Mouse (Mus musculus) brain, embryonic 14.5 days (tissue): ENCODE measurements at regions not wholly inside any gene's neighbourhood (a gene's known extent, or its start where the extent isn't known, plus 50 kb on each side); places are given as distances from the start of the nearest gene placed in this dataset.

Source experiments
- DNase-seq: peaks from one replicate; pipeline ENCODE4 v3.0.0-alpha.2; 2011; ENCODE audit warnings: low read depth
- CTCF ChIP-seq: fragments of 200-500 bp; IDR thresholded peaks from 2 replicates; pipeline ENCODE4 v1.5.1; 2012; ENCODE audit warnings: inconsistent platforms, mild to moderate bottlenecking, moderate library complexity, borderline replicate concordance; ENCODE audit not compliant: insufficient read depth, insufficient read length; ENCODE audit errors: extremely low read depth
- POLR2A ChIP-seq: fragments of 200-500 bp; IDR thresholded peaks from 2 replicates; pipeline ENCODE4 v1.6.1; 2012; ENCODE audit warnings: mild to moderate bottlenecking, inconsistent platforms, borderline replicate concordance; ENCODE audit not compliant: poor library complexity, insufficient read depth, insufficient read length, severe bottlenecking; ENCODE audit errors: extremely low read depth

GRCm38 (mm10) chr8:50180682-50181081, 1336.9 kb upstream of the Tenm3 start:
- no peak for TF ChIP-seq CTCF
- TF ChIP-seq POLR2A: no peak
- no peak for DNase-seq

- peak; percentile 54 for DNase-seq
- TF ChIP-seq CTCF (peak; percentile 18; the same call in 1 of the 2 replicates), POLR2A (no peak)
Measured at GRCm38 (mm10) chr8:50164773-50165454, 1321.2 kb upstream of the Tenm3 start.

DNA sequence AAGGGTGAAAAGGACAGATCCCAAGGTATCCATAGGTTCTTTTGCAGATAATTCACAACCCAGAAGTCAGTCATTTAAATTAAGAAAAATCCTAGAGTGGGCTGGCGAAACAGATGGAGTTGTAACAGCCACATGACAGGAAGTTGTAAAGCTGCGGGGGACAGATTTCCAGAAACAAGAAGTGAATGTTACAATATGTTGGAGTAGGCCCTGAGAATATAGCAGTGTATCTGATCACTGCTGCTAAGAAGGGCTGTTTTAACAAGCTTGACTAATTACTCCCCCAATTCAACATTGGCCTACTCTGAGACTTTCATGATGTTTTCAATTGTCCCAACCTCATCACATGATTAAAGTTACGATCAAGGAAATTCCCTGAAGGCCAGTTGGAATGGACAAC, 1317.3 kb upstream of the Tenm3 start:
- DNase-seq: peak; percentile 5
- no peak for TF ChIP-seq POLR2A
- TF ChIP-seq CTCF: no peak

GRCm38 (mm10) chr8:50160326-50160725, 1316.6 kb upstream of the Tenm3 start:
- no peak for TF ChIP-seq POLR2A
- TF ChIP-seq CTCF: no peak
- peak; percentile 66 for DNase-seq

GRCm38 (mm10) chr8:50139876-50140275, 1296.1 kb upstream of the Tenm3 start:
- TF ChIP-seq CTCF (no peak), POLR2A (no peak)
- DNase-seq: no peak

- DNase-seq: peak; percentile 57
- TF ChIP-seq CTCF (no peak), POLR2A (no peak)
Measured at GRCm38 (mm10) chr8:50120041-50120440, 1276.3 kb upstream of the Tenm3 start.

- DNase-seq: peak; percentile 79
- no peak for TF ChIP-seq POLR2A
- TF ChIP-seq CTCF: no peak
Measured at GRCm38 (mm10) chr8:50082378-50082777, 1238.6 kb upstream of the Tenm3 start.

DNA sequence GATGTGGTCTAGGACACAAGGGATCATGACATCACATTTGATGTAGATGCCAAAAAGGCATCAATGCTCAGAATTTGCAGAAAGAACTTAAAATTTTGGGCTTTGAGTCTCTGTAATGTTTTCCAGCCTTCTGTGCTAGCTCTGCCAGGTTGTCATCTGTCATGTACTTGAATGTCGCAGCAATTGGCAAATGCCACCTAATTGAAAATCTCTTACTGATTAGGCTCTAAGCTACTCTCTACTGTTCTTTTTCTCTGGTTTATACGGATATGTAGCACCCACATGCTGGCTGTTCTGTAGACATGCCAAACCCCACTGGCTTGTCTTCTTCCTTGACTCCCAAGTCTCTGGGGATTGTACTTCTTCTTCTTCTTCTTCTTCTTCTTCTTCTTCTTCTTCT, 1193.3 kb upstream of the Tenm3 start:
- TF ChIP-seq POLR2A: no peak
- no peak for TF ChIP-seq CTCF
- no peak for DNase-seq

DNA sequence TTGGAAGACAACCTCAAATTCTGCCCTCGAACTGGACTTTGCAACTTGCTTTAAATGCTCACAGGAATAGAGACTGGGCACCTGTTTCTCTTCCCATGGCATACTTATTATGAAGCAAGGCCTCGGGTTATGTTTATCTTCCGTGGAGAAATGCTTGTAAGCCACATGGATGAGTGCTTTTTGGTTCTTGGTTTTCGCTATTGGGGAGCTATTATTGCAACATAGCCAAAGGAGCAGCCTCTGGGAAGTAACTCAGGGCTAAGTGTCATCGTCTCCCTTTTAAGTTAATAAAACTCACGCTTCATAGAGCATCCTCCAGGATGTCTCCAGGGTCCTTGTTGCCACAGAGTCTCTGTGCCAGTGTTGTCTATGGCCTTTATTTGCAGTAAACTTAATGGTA, 1183.8 kb upstream of the Tenm3 start:
- TF ChIP-seq CTCF (no peak), POLR2A (no peak)
- no peak for DNase-seq

- TF ChIP-seq POLR2A: no peak
- TF ChIP-seq CTCF: no peak
- peak; percentile 60 for DNase-seq
Measured at GRCm38 (mm10) chr8:50007546-50007945, 1163.8 kb upstream of the Tenm3 start.

GRCm38 (mm10) chr8:50004254-50004653, 1160.5 kb upstream of the Tenm3 start:
- TF ChIP-seq POLR2A (no peak), CTCF (no peak)
- no peak for DNase-seq

GRCm38 (mm10) chr8:50003641-50004040, 1159.9 kb upstream of the Tenm3 start:
- DNase-seq: no peak
- no peak for TF ChIP-seq POLR2A
- TF ChIP-seq CTCF: no peak
